Mouse (Mus musculus) myocyte (in vitro differentiated cells): ENCODE data around the gene Bend6. TPM values are rescaled to one million over a fixed set of nuclear protein-coding genes. Genes with fewer than 3 reads are reported as not detected.

Experiments
- H3K27me3 ChIP-seq: one replicate; pipeline ENCODE4 v1.6.1; 2011; ENCODE audit not compliant: control insufficient read depth, insufficient read depth, insufficient read length
- H3K36me3 ChIP-seq: one replicate; pipeline ENCODE4 v1.6.1; 2011; ENCODE audit not compliant: control insufficient read depth, insufficient read depth
- H3K4me2 ChIP-seq: one replicate; pipeline ENCODE4 v1.6.1; 2011; ENCODE audit warnings: low read depth, control low read depth
- H3K4me3 ChIP-seq: one replicate; pipeline ENCODE4 v1.5.1; 2011; ENCODE audit warnings: mild to moderate bottlenecking, control low read depth, moderate library complexity
- H3K79me2 ChIP-seq: one replicate; pipeline ENCODE4 v1.6.1; 2011; ENCODE audit not compliant: control insufficient read depth, insufficient read depth
- H3ac ChIP-seq: one replicate; pipeline ENCODE4 v1.6.1; 2011; ENCODE audit not compliant: control insufficient read depth, insufficient read length
- CEBPB ChIP-seq: IDR thresholded peaks from 2 replicates; pipeline ENCODE4 v1.6.1; 2011; ENCODE audit warnings: mild to moderate bottlenecking, moderate library complexity; ENCODE audit not compliant: poor library complexity, insufficient read depth, severe bottlenecking
- E2F4 ChIP-seq: IDR thresholded peaks from one replicate; pipeline ENCODE4 v1.6.1; 2011; ENCODE audit warnings: mild to moderate bottlenecking, control low read depth, moderate library complexity; ENCODE audit not compliant: insufficient read depth
- MAX ChIP-seq: IDR thresholded peaks from one replicate; pipeline ENCODE4 v1.6.1; 2011; ENCODE audit warnings: low read depth, mild to moderate bottlenecking, control low read depth
- MYOD1 ChIP-seq, 3 experiments: IDR thresholded peaks; one replicate each; pipeline ENCODE4 v1.6.1; 2011; ENCODE audit warnings: control low read depth in 2 of 3, low read depth in 2 of 3, mild to moderate bottlenecking in 2 of 3, moderate library complexity in 1 of 3; ENCODE audit not compliant: insufficient read length in 2 of 3, control insufficient read depth in 1 of 3
- MYOG ChIP-seq, 3 experiments: IDR thresholded peaks; one replicate each; pipeline ENCODE4 v1.6.1; 2011; ENCODE audit warnings: control low read depth in 2 of 3, low read depth in 2 of 3, mild to moderate bottlenecking in 2 of 3; ENCODE audit not compliant: insufficient read length in 2 of 3, control insufficient read depth in 1 of 3, insufficient read depth in 1 of 3
- POLR2A ChIP-seq: IDR thresholded peaks from one replicate; pipeline ENCODE4 v1.6.1; 2011; ENCODE audit warnings: low read depth, mild to moderate bottlenecking, control low read depth, moderate library complexity; ENCODE audit not compliant: insufficient read length
- POLR2AphosphoS2 ChIP-seq: IDR thresholded peaks from one replicate; pipeline ENCODE4 v1.6.1; 2011; ENCODE audit warnings: low read depth, control low read depth; ENCODE audit not compliant: insufficient read length
- REST ChIP-seq: IDR thresholded peaks from one replicate; pipeline ENCODE4 v1.6.1; 2011; ENCODE audit warnings: mild to moderate bottlenecking, control low read depth, moderate library complexity; ENCODE audit not compliant: insufficient read depth, insufficient read length
- SRF ChIP-seq: IDR thresholded peaks from one replicate; pipeline ENCODE4 v1.6.1; 2011; ENCODE audit warnings: low read depth; ENCODE audit not compliant: control insufficient read depth, insufficient read length
- TCF12 ChIP-seq: IDR thresholded peaks from one replicate; pipeline ENCODE4 v1.6.1; 2011; ENCODE audit warnings: mild to moderate bottlenecking, control low read depth; ENCODE audit not compliant: poor library complexity, insufficient read depth, severe bottlenecking
- TCF3 ChIP-seq: IDR thresholded peaks from one replicate; pipeline ENCODE4 v1.6.1; 2011; ENCODE audit warnings: low read depth, control low read depth; ENCODE audit not compliant: insufficient read length
- USF1 ChIP-seq: IDR thresholded peaks from one replicate; pipeline ENCODE4 v1.6.1; 2011; ENCODE audit warnings: low read depth, mild to moderate bottlenecking, control low read depth, moderate library complexity
- polyA plus RNA-seq: library from polyadenylated mRNA; unstranded; fragments of >200 nt; fragmentation: generic; extraction: Trizol; gene quantifications from one replicate; pipeline ENCODE4 v1.2.1, GENCODE M21; 2012; ENCODE audit warnings: missing spikeins

Bend6 gene
- polyA plus RNA-seq, 1 experiment = 3.8 TPM

- H3ac ChIP-seq = peak overlapping the region; percentile 55
- peak overlapping the region; percentile 88 for H3K4me2 ChIP-seq
- H3K36me3 ChIP-seq = peaks cover 27% of the 10 kb centered on the region
- TF ChIP-seq E2F4 = no peak
- no peak for TF ChIP-seq USF1
- no peak for TF ChIP-seq TCF12
- TF ChIP-seq MYOG (IDR thresholded peaks at IDR 0.05; ENCODE audit: control insufficient read depth in 1 of 3, insufficient read depth in 1 of 3, insufficient read length in 2 of 3, low read depth in 2 of 3) = no peak
- no peak for TF ChIP-seq POLR2AphosphoS2
- no peak for TF ChIP-seq CEBPB
- TF ChIP-seq MYOD1 (IDR thresholded peaks at IDR 0.05; ENCODE audit: control insufficient read depth in 1 of 3, insufficient read length in 2 of 3, low read depth in 2 of 3) = no peak
- no peak for TF ChIP-seq MAX
- TF ChIP-seq TCF3 = no peak
- no peak for TF ChIP-seq SRF
- no peak for TF ChIP-seq REST
- TF ChIP-seq POLR2A = no peak
- H3K79me2 ChIP-seq = peaks cover 54% of the 10 kb centered on the region
- H3K27me3 ChIP-seq = no peaks in the 10 kb centered on the region
- H3K4me3 ChIP-seq = peak overlapping the region; percentile 61
These were observed 94.1 kb downstream of the Bend6 start for GRCm38 (mm10) chr1:33813495-33813867.

GRCm38 (mm10) chr1:33803323-33803722 is 104.3 kb downstream of the Bend6 start:
- TF ChIP-seq TCF3 (no peak), TCF12 (no peak), MAX (no peak), USF1 (no peak), POLR2AphosphoS2 (no peak), SRF (no peak), MYOG (IDR thresholded peaks at IDR 0.05; ENCODE audit: control insufficient read depth in 1 of 3, insufficient read depth in 1 of 3, insufficient read length in 2 of 3, low read depth in 2 of 3) (no peak), REST (no peak), CEBPB (no peak), E2F4 (no peak), MYOD1 (IDR thresholded peaks at IDR 0.05; ENCODE audit: control insufficient read depth in 1 of 3, insufficient read length in 2 of 3, low read depth in 2 of 3) (no peak), POLR2A (no peak)
- peaks cover 51% of the 10 kb centered on the region for H3K36me3 ChIP-seq
- peaks cover 89% of the 10 kb centered on the region for H3K79me2 ChIP-seq
- H3K27me3 ChIP-seq = no peaks in the 10 kb centered on the region
- H3K4me2 ChIP-seq = no peak overlapping the region
- H3ac ChIP-seq = no peak overlapping the region
- no peak overlapping the region for H3K4me3 ChIP-seq

Other genes with a start within 250 kb of the Bend6 start
- 8.2 TPM for gene Prim2, start 238.0 kb downstream of the Bend6 start, polyA plus RNA-seq
- 8.7 TPM for gene Rab23, start 187.9 kb downstream of the Bend6 start, polyA plus RNA-seq
- gene Bag2, start 150.0 kb downstream of the Bend6 start, polyA plus RNA-seq = 37.3 TPM
- 4.9 TPM for gene Zfp451, start 93.2 kb downstream of the Bend6 start, polyA plus RNA-seq
- gene Dst, start 409 bp upstream of the Bend6 start, polyA plus RNA-seq = 49.7 TPM